Mouse (Mus musculus) inflammation-experienced regulatory T-cells, adult 6 months (primary cell): Measurements from ENCODE around the gene Ghr. TPM values are rescaled to one million over a fixed set of nuclear protein-coding genes. Genes with fewer than 3 reads are reported as not detected.

Experiments
- ATAC-seq: one replicate; pipeline ENCODE4 v1.8.0; 2017
- polyA plus RNA-seq, 3 experiments: library from polyadenylated mRNA; unstranded; fragments of 100-300 nt; shearing (Covaris generic); gene quantifications; one replicate each; pipeline ENCODE4 v1.2.1; 2017

Gene Ghr
- under 1 TPM in 1 of 3 experiments, not detected in 2; 0.09 TPM for polyA plus RNA-seq

DNA sequence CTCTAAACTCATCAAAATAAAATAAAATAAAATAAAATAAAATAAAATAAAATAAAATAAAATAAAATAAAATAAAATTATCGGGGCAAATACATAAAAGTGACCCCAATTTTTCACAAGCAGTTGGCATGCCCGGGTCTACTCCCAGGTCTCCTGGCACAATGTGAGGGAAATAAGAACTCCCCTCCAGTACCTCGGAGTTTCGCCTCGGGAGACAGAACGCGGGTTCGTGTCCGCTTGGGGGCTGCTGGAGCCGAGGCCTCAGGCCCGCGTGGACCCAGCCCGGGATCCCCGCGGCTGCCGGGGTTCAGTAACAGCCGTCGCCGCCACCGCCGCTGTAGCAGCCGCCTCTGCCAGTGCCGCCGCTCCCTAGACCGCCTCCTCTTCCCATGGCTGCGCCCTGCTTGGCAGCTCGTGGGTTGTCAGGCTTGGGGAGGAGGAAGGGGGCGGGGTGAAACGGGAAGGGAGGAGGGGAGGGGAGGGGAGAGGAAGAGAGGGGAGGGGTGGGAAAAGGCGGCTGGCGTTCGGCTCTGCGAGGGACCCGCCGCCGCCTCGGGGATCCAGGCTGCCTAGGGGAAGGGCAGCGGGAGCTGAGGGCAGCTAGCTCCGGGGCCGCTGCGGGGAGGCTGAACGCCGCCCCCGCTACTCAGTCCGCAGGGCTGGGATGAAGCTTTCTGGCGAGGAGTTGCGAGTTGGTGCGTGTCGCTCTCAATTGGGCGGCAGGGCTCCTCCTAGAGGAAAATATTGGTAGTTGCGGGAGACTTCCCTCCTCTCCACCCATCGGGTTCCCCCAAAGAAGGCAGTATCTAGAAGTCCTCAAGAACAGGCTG lies at the start of gene Ghr:
Gene Ghr (minus strand): TSS at position 686 of the 830 bp plus-strand sequence.
- ATAC-seq, result peak; percentile 72

GRCm38 (mm10) chr15:3622746-3623145 lies 39.5 kb upstream of the Ghr start:
- no peak for ATAC-seq

- ATAC-seq, result no peak
Measured at GRCm38 (mm10) chr15:3620368-3620767, 37.1 kb upstream of the Ghr start.

GRCm38 (mm10) chr15:3618311-3618710 lies 35.0 kb upstream of the Ghr start:
- no peak for ATAC-seq

DNA sequence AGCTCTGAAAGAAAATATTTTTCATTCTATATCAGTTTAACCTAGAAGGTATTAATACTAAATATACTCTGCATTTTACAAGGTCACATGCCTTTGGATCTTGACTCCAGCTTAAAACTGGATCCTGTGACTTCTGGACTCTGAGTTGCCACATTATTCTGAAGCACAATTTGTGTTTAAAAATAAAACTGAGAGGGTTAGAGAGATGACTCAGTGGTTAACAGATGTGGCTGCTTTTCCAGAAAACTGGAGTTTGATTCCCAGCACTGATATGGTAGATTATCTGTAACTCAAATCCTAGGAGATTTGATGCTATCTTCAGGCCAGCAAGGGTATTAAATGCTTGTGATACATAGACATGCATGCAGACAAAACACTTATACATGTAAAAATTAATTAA lies 28.7 kb upstream of the Ghr start:
- no peak for ATAC-seq

GRCm38 (mm10) chr15:3607951-3608350 lies 24.7 kb upstream of the Ghr start:
- ATAC-seq, result no peak

- ATAC-seq, result no peak
Measured at GRCm38 (mm10) chr15:3602098-3602486, 18.8 kb upstream of the Ghr start.

DNA sequence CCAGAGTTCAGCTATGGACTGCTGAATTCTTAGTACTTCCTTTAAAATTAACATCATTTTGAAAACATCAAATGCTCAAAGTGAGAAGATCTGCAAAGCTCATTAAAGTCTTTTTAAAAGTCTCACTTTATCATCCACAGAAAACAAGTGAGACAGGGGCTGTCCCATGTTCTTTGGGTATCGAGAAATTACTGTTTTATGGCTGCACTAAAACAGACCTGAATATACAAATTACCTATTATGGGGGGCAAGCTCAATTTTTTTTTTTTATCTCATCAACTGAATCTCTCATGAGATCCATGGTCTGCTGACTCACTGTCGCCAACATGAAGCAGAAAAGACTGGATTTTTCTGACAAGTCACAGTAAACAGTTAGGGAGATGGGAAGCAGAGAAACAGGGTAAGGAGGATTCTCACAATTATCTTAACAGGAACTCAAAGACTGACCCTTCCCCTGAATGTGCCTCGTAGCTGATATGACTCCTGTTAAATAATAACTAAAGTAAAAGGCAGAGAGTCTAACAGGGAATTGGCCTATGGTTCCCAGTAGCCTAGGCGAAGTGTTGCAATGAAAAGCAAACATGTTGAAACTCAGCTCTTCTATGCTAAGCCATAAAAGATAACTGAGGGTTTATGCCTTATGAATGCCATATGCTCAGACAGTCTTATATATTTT lies 18.3 kb upstream of the Ghr start:
- no peak for ATAC-seq

- no peak for ATAC-seq
Measured at GRCm38 (mm10) chr15:3587879-3588278, 4.6 kb upstream of the Ghr start.

DNA sequence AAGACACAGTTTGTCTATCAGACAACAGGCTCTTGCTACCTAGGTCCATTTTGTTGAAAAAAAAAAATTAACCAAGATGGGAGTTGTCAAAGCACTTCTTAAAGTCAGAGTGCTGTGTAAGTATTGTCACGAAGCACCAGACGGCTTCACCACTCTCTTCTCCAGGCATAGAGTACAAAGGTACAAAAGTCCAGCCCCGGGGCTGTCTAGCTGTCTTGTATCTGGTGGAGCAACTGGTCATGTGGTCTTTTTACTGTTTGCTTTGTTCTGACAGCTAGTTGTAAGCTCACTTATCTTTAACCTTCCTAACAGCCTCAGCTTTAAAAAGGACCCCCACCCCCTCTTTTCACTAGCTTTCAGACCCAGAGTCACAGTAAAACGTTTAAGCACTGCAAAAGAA lies 1.1 kb upstream of the Ghr start:
- no peak for ATAC-seq

GRCm38 (mm10) chr15:3581861-3582806 lies 1.2 kb downstream of the Ghr start:
- no peak for ATAC-seq

DNA sequence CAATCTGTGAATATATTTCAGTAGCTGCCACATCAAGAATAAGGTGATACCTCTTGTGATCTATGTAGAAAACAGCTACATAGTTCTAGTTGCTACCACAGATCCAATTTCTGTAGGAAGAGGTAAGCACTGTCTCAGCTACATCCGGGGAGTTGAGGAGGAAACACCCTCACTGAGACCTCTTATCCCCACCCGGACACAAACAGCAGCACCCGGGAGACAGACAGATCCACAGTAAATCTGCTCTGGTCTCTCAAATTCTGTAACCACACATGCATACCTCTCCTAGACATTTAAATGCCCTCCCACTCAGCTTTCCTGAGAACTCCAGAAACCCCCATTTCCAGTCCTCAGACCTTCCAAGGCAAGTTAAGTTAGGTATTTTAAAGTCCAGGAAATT lies 2.0 kb downstream of the Ghr start:
- no peak for ATAC-seq

DNA sequence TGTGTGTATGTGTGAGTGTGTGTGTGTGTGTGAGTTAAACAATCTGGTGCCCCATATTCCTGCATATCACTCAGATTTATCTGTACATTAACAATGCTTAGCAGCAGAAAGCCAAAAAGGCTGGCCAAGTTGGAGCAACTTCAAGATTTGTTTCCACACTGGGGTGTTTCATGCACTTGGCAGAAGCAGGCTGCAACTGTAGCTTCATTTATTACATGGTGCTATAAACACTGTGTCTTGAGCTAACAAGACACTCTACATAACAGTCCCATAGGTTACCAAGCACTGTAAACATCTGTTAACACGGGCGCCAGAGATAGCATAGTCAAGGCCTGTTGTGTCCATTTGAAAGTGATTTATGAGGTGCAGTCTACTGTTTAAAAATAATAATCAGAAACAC lies 3.1 kb downstream of the Ghr start:
- no peak for ATAC-seq

DNA sequence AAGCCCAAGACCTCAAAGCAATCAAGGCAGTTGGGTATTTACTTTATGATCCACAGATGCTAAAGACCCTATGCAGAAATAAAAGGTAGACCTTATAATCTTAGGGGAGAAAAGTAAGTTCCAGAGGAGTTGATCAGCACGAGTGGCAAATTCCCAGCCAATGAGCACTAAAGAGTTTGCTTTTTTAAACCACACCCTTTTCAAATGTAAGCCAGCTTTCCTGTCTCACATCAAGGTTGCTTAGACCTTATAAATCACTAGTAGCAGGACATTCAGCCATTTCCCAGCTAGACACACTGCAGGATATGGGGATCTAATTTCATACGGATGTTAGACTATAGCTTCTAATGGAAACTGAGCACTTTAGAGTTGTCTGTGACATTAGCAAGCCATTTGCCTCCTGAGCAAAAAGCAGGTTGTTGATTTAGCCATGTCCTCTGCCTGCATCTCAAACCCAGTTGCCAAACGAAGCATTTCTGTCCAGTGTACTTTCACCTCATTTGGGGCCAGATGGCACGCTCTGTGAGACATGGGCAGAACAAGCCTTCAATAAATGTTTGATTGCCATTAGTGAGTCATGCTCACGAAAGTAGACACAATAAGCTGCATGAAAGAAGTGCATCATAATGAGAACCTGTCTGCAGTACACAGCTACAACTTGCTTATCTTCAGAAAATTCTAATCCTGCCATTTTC lies 4.9 kb downstream of the Ghr start:
- no peak for ATAC-seq

DNA sequence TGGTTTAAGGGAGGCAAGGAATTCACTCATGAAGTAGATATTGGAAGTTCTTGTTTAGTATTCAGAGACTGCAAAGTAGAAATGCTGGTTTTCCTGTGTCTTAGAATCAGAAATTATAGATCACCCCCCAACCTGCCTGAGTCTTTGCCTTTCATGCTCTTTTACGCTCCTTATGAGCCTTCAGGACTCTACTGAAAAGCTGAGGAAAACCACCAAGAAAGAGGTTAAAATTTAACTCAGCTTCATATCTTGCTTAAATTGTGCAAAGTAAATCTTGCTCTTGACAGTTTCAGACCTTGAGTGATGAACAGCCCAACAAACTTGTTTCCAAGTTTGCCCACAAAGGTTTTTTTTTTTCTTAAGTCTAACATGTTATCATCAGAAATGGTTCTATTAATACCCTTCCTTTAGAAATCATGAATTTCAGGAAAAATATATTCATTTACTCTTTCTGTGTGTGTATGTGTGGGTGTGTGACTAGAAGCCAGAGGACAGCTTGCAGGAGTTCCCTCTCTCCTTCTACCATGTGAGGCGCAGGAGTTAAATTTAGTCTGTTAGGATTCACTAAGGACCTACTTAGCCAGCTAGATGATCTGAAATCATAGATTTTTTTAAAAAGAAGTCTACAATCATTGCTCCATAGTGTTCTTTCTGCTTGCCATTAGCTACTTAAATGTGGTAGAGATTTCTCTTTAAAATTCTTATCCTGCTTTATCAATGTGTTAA lies 14.0 kb downstream of the Ghr start:
- no peak for ATAC-seq

- ATAC-seq, result no peak
Measured at GRCm38 (mm10) chr15:3564570-3564969, 18.7 kb downstream of the Ghr start.

DNA sequence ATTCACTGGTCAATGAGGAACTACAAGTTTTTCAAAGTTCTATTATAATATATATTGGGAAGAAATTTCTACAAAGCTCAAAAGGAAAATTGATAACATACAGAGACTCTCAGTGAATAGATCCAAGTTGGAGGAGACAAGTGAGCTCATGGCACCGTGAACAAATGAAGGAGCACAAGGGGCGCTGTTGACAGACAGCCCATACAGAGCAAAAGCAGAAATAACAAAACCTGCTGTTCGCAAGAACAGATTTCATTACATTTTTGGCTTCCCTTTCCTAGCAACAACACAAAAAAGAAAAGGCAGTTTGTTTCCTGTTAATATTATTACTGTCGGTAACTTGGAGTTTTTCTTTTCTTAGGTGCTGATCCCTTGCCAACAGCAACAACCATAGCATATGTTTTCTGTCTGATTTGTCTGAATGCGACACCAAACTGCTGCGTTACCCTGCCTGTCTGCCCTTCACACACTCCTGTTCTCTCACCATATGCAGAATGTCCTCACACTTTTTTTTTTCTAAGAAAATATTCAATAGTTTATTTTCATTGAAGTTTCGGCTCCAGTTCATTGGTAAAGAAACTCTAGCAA lies 19.3 kb downstream of the Ghr start:
- ATAC-seq, result no peak

DNA sequence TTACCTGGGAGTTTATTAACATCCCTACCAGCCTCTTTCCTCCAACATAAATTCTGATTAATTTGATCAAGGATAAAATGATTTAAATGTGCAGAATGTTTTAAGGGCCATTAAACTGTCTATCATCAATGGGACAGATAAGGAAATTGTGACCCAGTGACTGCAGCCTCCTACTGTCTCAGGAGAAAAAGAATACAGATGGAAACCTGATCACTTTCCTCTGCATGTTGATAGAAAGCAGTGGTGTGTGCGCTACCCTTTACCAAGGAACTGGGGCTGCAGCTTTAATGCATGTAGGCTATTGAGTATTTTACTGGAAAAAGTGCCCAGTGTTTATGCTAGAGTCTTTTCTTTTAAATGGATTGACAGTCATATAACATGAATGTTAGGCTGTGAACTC lies 19.8 kb downstream of the Ghr start:
- ATAC-seq, result no peak

- ATAC-seq, result no peak
Measured at GRCm38 (mm10) chr15:3558524-3558923, 24.8 kb downstream of the Ghr start.

DNA sequence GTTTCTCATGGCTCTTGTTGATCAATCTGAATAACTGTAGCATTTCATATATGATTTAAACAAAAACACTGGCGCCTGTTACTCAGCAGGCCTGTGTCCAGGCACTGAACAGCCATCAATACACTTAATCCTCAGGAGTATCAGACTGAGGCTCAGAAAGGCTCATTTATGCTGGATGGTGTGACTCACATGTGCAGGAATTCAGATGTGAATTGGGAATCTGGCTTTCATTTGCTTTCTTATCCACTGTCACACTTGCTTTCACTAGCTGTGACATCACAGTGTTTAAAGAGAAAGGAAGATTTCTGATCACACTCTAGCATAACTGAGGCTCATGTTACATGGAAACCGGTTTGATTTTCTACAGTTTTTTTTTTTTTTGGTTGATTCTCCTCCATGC lies 39.0 kb downstream of the Ghr start:
- ATAC-seq, result no peak

GRCm38 (mm10) chr15:3536309-3536900 lies 46.9 kb downstream of the Ghr start:
- ATAC-seq, result no peak
